ENCODE assay signal across 8 mouse cellular contexts in the genomic region with DNA sequence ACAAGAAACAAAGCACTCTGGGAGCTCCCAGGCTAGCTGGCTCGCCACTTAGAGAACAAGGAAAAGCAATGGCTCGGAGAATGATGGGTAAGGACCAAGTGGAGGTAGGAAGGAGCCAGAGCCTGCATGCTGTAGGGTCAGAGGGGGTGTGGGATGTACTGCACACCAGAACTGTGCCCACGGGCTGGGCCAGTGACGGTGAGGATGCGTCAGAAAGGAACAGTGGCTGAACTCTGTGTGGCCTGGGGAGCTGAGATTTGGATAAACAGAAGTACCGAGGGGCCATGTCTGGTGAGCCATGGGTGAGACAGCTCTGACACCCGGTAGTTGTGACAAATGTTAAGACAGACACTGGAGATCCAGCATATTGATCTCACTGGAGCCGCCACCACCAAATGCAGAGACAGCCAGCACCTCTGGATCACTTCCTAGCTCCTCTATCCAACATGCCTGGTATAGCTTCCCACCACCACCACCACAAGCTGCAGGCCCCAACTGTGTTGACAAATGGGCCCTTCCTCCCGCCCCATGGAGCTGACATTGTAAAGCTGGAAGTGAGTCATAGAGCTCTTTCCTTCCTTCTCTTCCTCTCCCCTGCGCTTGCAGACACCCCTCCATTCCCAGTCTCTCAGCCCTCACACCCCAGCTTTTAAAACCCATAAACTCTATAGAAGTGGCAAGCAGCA. TPM values are rescaled to one million over a fixed set of nuclear protein-coding genes. Genes with fewer than 3 reads are reported as not detected.
DNase-seq lines count a peak whose midpoint lies in the region; ATAC-seq and TF ChIP-seq lines count a peak whose summit lies in the region.

No protein-coding gene starts in this region.

- no peaks in the 10 kb centered on the region for H3K9me3 ChIP-seq in heart, postnatal 0 days (replicated peaks; ENCODE audit: control insufficient read depth, low read length)
- H3K9me3 ChIP-seq in liver, embryonic 12.5 days (replicated peaks) = no peaks in the 10 kb centered on the region
- H3K9me3 ChIP-seq in hindbrain, postnatal 0 days (ENCODE audit: low read length) = no peaks in the 10 kb centered on the region

- no peaks in the 10 kb centered on the region for H3K36me3 ChIP-seq in heart, postnatal 0 days (replicated peaks; ENCODE audit: control insufficient read depth, insufficient read depth, low read length)
- H3K36me3 ChIP-seq in liver, embryonic 12.5 days = no peaks in the 10 kb centered on the region
- no peaks in the 10 kb centered on the region for H3K36me3 ChIP-seq in hindbrain, postnatal 0 days (ENCODE audit: insufficient read depth, low read length)

- H3K4me2 ChIP-seq in heart, postnatal 0 days (ENCODE audit: low read depth, low read length) = no peak overlapping the region
- H3K4me2 ChIP-seq in liver, embryonic 12.5 days = 0 out of 2 replicates have a peak overlapping the region, but pooled peaks have one; percentile 4
- no peak overlapping the region for H3K4me2 ChIP-seq in hindbrain, postnatal 0 days (ENCODE audit: low read depth, low read length)

- no peak; the same call in 1 of the 2 replicates for TF ChIP-seq EP300 in heart, postnatal 0 days (IDR thresholded peaks at IDR 0.05; ENCODE audit: low read depth)

- peak overlapping the region; percentile 83 for H3K27ac ChIP-seq in heart, postnatal 0 days (ENCODE audit: low read depth)
- H3K27ac ChIP-seq in liver, embryonic 12.5 days = peak overlapping the region; percentile 61
- no peak overlapping the region for H3K27ac ChIP-seq in hindbrain, postnatal 0 days

- TF ChIP-seq CTCF in heart, postnatal 0 days (IDR thresholded peaks at IDR 0.05; ENCODE audit: low read depth) = no peak
- no peak for TF ChIP-seq CTCF in hindbrain, postnatal 0 days (IDR thresholded peaks at IDR 0.05; ENCODE audit: low read depth)

- no peak overlapping the region for H3K9ac ChIP-seq in heart, postnatal 0 days (replicated peaks; ENCODE audit: low read depth, low read length)
- no peak overlapping the region for H3K9ac ChIP-seq in liver, embryonic 12.5 days
- H3K9ac ChIP-seq in hindbrain, postnatal 0 days (replicated peaks; ENCODE audit: low read length) = no peak overlapping the region

- no peak overlapping the region for H3K4me3 ChIP-seq in heart, postnatal 0 days (ENCODE audit: low read depth, low read length)
- no peak overlapping the region for H3K4me3 ChIP-seq in liver, embryonic 12.5 days
- H3K4me3 ChIP-seq in hindbrain, postnatal 0 days (ENCODE audit: low read length) = no peak overlapping the region

- WGBS in heart, postnatal 0 days = 59% methylated on average over 10 of the region's 10 CpGs
- WGBS in liver, embryonic 12.5 days (ENCODE audit: insufficient replicate concordance) = 44% methylated on average over 10 of the region's 10 CpGs
- 79% methylated on average over 10 of the region's 10 CpGs for WGBS in hindbrain, postnatal 0 days

- peak; percentile 56 for ATAC-seq in heart, postnatal 0 days (ENCODE audit: insufficient read depth, low read depth)
- ATAC-seq in liver, embryonic 12.5 days = no peak
- ATAC-seq in hindbrain, postnatal 0 days = no peak

- DNase-seq in thymus, postnatal 4 days = peak; percentile 40
- DNase-seq in thymus, postnatal 36 days = no peak
- peak; percentile 65 for DNase-seq in heart, postnatal 0 days (ENCODE audit: low spot score)
- no peak for DNase-seq in adipocyte (ENCODE audit: low spot score)
- DNase-seq in cerebellum, adult 18-20 months = no peak
- no peak for DNase-seq in c-Kit-positive CD71-positive TER-119-positive erythroid progenitor cells, embryonic 14.5 days (ENCODE audit: low spot score)
- no peak for DNase-seq in hindbrain, postnatal 0 days (ENCODE audit: low spot score)

- no peaks in the 10 kb centered on the region for H3K27me3 ChIP-seq in heart, postnatal 0 days (ENCODE audit: control insufficient read depth, insufficient read depth, low read length)
- no peaks in the 10 kb centered on the region for H3K27me3 ChIP-seq in liver, embryonic 12.5 days (replicated peaks)
- no peaks in the 10 kb centered on the region for H3K27me3 ChIP-seq in hindbrain, postnatal 0 days (ENCODE audit: insufficient read depth, low read length)

- H3K4me1 ChIP-seq in heart, postnatal 0 days (ENCODE audit: control insufficient read depth, insufficient read depth) = peaks cover 21% of the 10 kb centered on the region
- H3K4me1 ChIP-seq in liver, embryonic 12.5 days = peaks cover 96% of the 10 kb centered on the region
- H3K4me1 ChIP-seq in hindbrain, postnatal 0 days (ENCODE audit: insufficient read depth, low read length) = 0 out of 2 replicates have a peak, but pooled peaks cover 6% of the 10 kb centered on the region

RNA-seq across cellular contexts. Expression of gene Zfp36l2, which starts 46.8 kb away (rescaled TPM):
- total RNA-seq in heart, postnatal 0 days (2014; rRNA removed; ENCODE audit: low replicate concordance) = 14.0 and 15.0 TPM in 2 replicates
- 4.5 and 4.7 TPM in 2 replicates for polyA plus RNA-seq in heart, postnatal 0 days (2015; fragmentation: Nextera tagmentation; extraction: Ambion mirVana)
- 19.5 and 20.0 TPM in 2 replicates for polyA plus RNA-seq in liver, embryonic 12.5 days (2016; fragmentation: Nextera tagmentation; extraction: Ambion mirVana)
- 13.3 and 16.7 TPM in 2 replicates for total RNA-seq in hindbrain, postnatal 0 days (2014; rRNA removed)
- polyA plus RNA-seq in hindbrain, postnatal 0 days (2015; fragmentation: Nextera tagmentation; extraction: Ambion mirVana) = 5.4 and 5.5 TPM in 2 replicates

Comparison
In these comparisons a context has a peak if more than half of its experiments do, and no peak if none do; other contexts are left out.
1. DNase-seq: peak in thymus, postnatal 4 days (single experiment) and heart, postnatal 0 days (single experiment); none in thymus, postnatal 36 days (0 of 2), adipocyte (single experiment), cerebellum, adult 18-20 months (0 of 2), c-Kit-positive CD71-positive TER-119-positive erythroid progenitor cells, embryonic 14.5 days (single experiment) and hindbrain, postnatal 0 days (single experiment).